Mouse (Mus musculus): ENCODE data around the gene Ube2v1.

Ube2v1 gene

GRCm38 (mm10) chr2:167593551-167594250, 38.2 kb downstream of the Ube2v1 start:
- no peak for DNase-seq (ENCODE audit: extremely low spot score)

- DNase-seq (ENCODE audit: extremely low spot score), result no peak
These were observed 42.9 kb downstream of the Ube2v1 start for GRCm38 (mm10) chr2:167588774-167589577.

GRCm38 (mm10) chr2:167586976-167587375, 44.9 kb downstream of the Ube2v1 start:
- peak; percentile 57 for DNase-seq (ENCODE audit: extremely low spot score)

GRCm38 (mm10) chr2:167586041-167586440, 45.9 kb downstream of the Ube2v1 start:
- peak; percentile 66 for DNase-seq (ENCODE audit: extremely low spot score)

GRCm38 (mm10) chr2:167585273-167585672, 46.6 kb downstream of the Ube2v1 start:
- no peak for DNase-seq (ENCODE audit: extremely low spot score)

- DNase-seq (ENCODE audit: extremely low spot score), result peak; percentile 56
These were observed 48.5 kb downstream of the Ube2v1 start for GRCm38 (mm10) chr2:167583161-167583952.

GRCm38 (mm10) chr2:167578521-167578920, 53.4 kb downstream of the Ube2v1 start:
- no peak for DNase-seq (ENCODE audit: extremely low spot score)

GRCm38 (mm10) chr2:167577186-167577785, 54.6 kb downstream of the Ube2v1 start:
- DNase-seq (ENCODE audit: extremely low spot score), result no peak

GRCm38 (mm10) chr2:167576121-167576620, 55.7 kb downstream of the Ube2v1 start:
- DNase-seq (ENCODE audit: extremely low spot score), result no peak

- no peak for DNase-seq (ENCODE audit: extremely low spot score)
These were observed 56.3 kb downstream of the Ube2v1 start for GRCm38 (mm10) chr2:167575581-167575980.

- no peak for DNase-seq (ENCODE audit: extremely low spot score)
These were observed 57.1 kb downstream of the Ube2v1 start for GRCm38 (mm10) chr2:167574814-167575213.

GRCm38 (mm10) chr2:167571442-167572220, 60.3 kb downstream of the Ube2v1 start:
- no peak for DNase-seq (ENCODE audit: extremely low spot score)

- no peak for DNase-seq (ENCODE audit: extremely low spot score)
These were observed 61.1 kb downstream of the Ube2v1 start for GRCm38 (mm10) chr2:167570815-167571214.

GRCm38 (mm10) chr2:167569934-167570651, 61.8 kb downstream of the Ube2v1 start:
- DNase-seq (ENCODE audit: extremely low spot score), result no peak

- DNase-seq (ENCODE audit: extremely low spot score), result no peak
These were observed 63.8 kb downstream of the Ube2v1 start for GRCm38 (mm10) chr2:167568112-167568511.

- peak; percentile 71 for DNase-seq (ENCODE audit: extremely low spot score)
These were observed 66.2 kb downstream of the Ube2v1 start for GRCm38 (mm10) chr2:167565682-167566081.

GRCm38 (mm10) chr2:167565312-167565656, 66.6 kb downstream of the Ube2v1 start:
- no peak for DNase-seq (ENCODE audit: extremely low spot score)

GRCm38 (mm10) chr2:167564551-167565311, 67.2 kb downstream of the Ube2v1 start:
- no peak for DNase-seq (ENCODE audit: extremely low spot score)

- DNase-seq (ENCODE audit: extremely low spot score), result peak; percentile 76
These were observed 68.2 kb downstream of the Ube2v1 start for GRCm38 (mm10) chr2:167563703-167564102.
